Mouse (Mus musculus): ENCODE measurements around the gene Usp6nl. TPM values are rescaled to one million over a fixed set of nuclear protein-coding genes. Genes with fewer than 3 reads are reported as not detected.

Usp6nl gene
- polyA plus RNA-seq, 1 experiment = 1.9 TPM

DNA sequence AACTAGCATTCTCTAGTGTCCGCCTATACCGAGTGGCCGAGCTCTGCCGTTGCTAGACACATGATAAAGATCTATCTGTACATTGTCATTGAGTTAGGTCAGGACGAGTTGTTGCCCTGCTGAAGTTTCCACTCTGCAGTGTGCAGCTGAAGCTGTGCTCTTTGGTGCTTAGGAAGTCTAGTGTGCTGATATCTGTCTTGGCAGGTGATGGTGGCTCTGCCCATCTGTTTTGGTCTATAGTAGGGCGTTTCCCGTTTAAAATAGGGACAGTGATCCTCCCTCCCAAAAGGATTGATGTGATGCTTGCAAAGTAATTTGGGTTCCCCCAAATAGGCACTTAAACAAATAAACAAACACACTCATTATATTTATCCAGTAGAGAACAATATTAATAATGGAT, 82.2 kb downstream of the Usp6nl start:
- Histone ChIP-seq H3K36me3 (replicated peaks; ENCODE audit: low read length) (peaks cover 14% of the 10 kb centered on the region), H3K27me3 (replicated peaks) (no peaks in the 10 kb centered on the region), H3K9me3 (no peaks in the 10 kb centered on the region), H3K4me1 (peaks cover 33% of the 10 kb centered on the region), H3K4me3 (replicated peaks) (no peak overlapping the region)
- TF ChIP-seq FLI1 (IDR thresholded peaks at IDR 0.05; ENCODE audit: low read length) = no peak
- no peak for TF ChIP-seq GATA1 (IDR thresholded peaks at IDR 0.05; ENCODE audit: borderline replicate concordance, low read length)

DNA sequence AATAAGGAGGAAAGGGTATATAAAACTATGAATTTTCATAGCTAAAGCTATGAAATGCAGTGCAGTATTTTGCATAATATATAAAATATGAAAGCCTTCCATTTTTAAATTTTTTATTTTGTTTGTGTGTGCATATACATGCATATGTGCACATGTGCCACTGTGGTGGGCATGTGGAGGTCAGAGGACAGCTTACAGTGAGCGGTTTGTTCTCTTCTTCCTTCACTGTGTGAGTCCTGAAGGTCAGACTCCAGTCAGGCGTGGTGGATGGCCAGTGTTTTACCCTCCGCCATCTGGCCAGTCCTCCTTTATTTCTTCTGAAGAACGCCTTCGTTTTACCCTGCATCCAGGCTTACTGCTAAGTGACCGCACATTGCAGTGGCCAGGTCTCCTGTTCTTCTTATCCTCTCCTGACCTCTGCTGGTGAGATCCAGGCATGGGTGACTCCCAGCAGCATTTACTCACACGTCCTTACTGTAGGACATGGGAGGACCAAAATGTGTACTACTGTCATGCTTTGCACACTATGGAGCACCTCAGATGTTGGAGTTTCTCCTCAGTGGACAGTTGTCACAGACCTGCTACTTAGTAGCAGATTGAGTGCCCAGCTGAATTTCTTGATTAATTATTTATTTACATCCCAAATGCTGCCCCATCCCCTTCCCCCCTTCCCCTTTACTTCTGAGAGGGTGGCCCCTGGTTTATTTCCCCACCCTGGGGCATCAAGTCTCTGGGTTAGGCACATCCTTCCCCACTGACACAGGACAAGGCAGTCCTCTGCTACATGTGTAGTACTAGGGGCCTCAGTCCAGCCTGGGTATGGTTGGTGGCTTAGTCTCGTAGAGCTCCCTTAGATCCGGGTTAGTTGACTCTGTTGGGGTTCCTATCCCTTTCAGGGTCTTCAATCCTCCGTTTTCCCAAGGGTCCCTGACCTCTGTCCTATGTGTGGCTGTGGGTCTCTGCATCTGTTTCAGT, 82.9 kb downstream of the Usp6nl start:
- TF ChIP-seq GATA1 (IDR thresholded peaks at IDR 0.05; ENCODE audit: borderline replicate concordance, low read length) = no peak
- TF ChIP-seq FLI1 (IDR thresholded peaks at IDR 0.05; ENCODE audit: low read length) = no peak

DNA sequence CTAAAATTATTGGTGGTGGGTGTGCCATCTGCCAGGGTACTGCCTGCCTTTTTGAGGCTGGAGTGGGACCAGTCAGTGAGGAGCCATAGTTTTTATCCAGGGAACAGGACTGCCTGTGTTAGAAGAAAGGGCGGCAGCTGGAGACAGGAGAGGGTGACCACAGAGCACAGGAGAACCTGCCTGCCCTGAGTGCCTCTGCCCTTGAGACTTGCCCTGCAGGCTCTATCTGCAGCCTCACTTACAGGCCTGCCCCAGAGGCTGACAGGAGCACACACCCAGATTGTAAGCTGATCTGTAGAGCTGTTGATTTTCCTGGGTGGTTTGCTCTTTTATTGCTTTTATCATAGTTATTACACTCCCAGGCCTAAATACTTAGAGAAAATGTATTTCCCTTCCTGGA, 85.2 kb downstream of the Usp6nl start:
- Histone ChIP-seq H3K27me3 (replicated peaks) (no peaks in the 10 kb centered on the region), H3K9me3 (no peaks in the 10 kb centered on the region), H3K36me3 (replicated peaks; ENCODE audit: low read length) (peaks cover 35% of the 10 kb centered on the region), H3K4me1 (peaks cover 23% of the 10 kb centered on the region), H3K4me3 (replicated peaks) (no peak overlapping the region)
- TF ChIP-seq FLI1 (IDR thresholded peaks at IDR 0.05; ENCODE audit: low read length) (no peak), GATA1 (IDR thresholded peaks at IDR 0.05; ENCODE audit: borderline replicate concordance, low read length) (no peak)

More for the DNA sequence above, 82.9 kb downstream of the Usp6nl start:
- Histone ChIP-seq H3K9me3 (no peaks in the 10 kb centered on the region), H3K27me3 (replicated peaks) (no peaks in the 10 kb centered on the region), H3K4me1 (peaks cover 33% of the 10 kb centered on the region), H3K36me3 (replicated peaks; ENCODE audit: low read length) (peaks cover 20% of the 10 kb centered on the region), H3K4me3 (replicated peaks) (no peak overlapping the region)

DNA sequence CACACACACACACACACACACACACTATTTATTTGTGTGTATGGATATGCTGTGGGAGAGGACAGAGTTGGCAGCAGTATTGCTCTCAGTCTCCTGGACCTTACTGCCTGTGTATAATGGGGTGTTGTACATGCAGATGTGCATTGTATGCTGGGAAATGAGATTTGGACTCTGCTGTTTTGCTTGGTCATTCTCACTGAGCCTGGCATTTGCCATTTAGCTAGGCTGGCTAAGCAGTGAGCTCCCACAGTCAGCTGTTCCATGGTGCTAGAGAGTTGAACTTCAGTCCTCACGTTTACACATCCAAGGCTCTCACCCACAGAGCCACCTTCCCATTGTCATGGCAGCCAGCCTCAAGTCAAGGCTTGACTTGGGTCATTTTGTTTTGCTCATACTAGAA, 90.2 kb downstream of the Usp6nl start:
- TF ChIP-seq FLI1 (IDR thresholded peaks at IDR 0.05; ENCODE audit: low read length) (no peak), GATA1 (IDR thresholded peaks at IDR 0.05; ENCODE audit: borderline replicate concordance, low read length) (no peak)
- no peaks in the 10 kb centered on the region for H3K27me3 ChIP-seq (replicated peaks)
- H3K36me3 ChIP-seq (replicated peaks; ENCODE audit: low read length) = peaks cover 61% of the 10 kb centered on the region
- no peaks in the 10 kb centered on the region for H3K9me3 ChIP-seq
- H3K4me3 ChIP-seq (replicated peaks) = peak overlapping the region; percentile 59
- H3K4me1 ChIP-seq = peaks cover 30% of the 10 kb centered on the region

DNA sequence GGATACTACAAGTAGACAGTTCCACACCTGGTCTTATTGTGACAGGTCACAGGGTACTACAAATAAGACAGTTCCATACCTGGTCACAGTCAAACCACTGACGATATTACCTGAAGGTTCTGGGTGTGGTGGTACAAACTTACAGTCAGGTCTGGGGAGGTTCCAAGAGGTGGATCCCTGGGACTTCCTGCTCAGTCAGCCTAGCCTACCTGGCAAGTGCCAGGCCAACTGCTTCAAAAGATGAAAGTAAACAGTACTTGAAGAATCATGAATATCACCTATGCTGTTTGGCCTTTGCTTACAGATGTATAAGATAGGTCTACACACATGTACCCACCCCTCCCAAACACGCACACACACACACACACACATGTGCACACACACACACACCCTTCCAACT, 91.3 kb downstream of the Usp6nl start:
- H3K4me3 ChIP-seq (replicated peaks) = no peak overlapping the region
- no peaks in the 10 kb centered on the region for H3K27me3 ChIP-seq (replicated peaks)
- H3K36me3 ChIP-seq (replicated peaks; ENCODE audit: low read length) = peaks cover 64% of the 10 kb centered on the region
- H3K4me1 ChIP-seq = peaks cover 33% of the 10 kb centered on the region
- no peaks in the 10 kb centered on the region for H3K9me3 ChIP-seq
- TF ChIP-seq FLI1 (IDR thresholded peaks at IDR 0.05; ENCODE audit: low read length) (no peak), GATA1 (IDR thresholded peaks at IDR 0.05; ENCODE audit: borderline replicate concordance, low read length) (no peak)

DNA sequence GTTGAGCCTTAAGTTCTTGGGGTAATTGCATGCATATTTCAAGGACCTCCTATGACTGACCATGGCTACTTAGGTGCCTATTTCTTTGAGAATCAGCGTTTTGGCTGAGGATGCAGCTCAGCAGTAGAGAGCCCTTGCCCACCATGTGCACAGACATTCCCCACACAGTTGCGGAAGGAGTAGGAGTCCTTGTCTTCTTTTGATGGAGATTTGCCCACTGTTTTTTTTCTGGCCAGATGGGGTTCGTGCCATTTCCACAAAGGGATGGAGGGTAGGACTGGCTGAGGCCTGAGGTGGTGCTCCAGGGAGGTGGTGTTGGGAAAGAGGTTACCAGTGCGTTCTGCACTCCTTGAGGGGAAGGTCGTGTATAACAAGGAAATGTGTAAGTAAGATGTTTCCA, 91.9 kb downstream of the Usp6nl start:
- Histone ChIP-seq H3K36me3 (replicated peaks; ENCODE audit: low read length) (peaks cover 59% of the 10 kb centered on the region), H3K9me3 (no peaks in the 10 kb centered on the region), H3K4me1 (peaks cover 34% of the 10 kb centered on the region), H3K4me3 (replicated peaks) (no peak overlapping the region), H3K27me3 (replicated peaks) (no peaks in the 10 kb centered on the region)
- TF ChIP-seq FLI1 (IDR thresholded peaks at IDR 0.05; ENCODE audit: low read length) (no peak), GATA1 (IDR thresholded peaks at IDR 0.05; ENCODE audit: borderline replicate concordance, low read length) (no peak)

DNA sequence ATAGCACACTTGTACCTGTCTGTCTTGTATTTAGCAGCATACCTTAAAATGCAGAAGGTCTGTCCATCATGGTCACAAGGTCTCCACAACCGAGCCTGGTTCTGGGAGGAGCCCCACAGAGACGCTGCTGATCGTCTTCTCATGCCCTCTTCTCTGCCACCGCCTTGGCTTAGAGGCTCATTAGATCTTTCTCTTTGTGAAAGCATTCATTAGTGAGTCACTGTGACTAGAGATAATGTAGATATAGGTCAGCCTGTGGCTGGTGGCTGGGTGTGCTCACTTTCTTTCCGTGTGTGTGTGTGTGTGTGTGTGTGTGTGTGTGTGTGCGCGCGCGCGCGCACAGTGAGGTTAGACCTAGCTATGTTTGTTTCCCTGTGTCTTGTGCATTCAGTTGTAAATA, 94.7 kb downstream of the Usp6nl start:
- TF ChIP-seq FLI1 (IDR thresholded peaks at IDR 0.05; ENCODE audit: low read length) (no peak), GATA1 (IDR thresholded peaks at IDR 0.05; ENCODE audit: borderline replicate concordance, low read length) (no peak)
- H3K4me1 ChIP-seq = peaks cover 36% of the 10 kb centered on the region
- no peaks in the 10 kb centered on the region for H3K9me3 ChIP-seq
- H3K27me3 ChIP-seq (replicated peaks) = no peaks in the 10 kb centered on the region
- peaks cover 49% of the 10 kb centered on the region for H3K36me3 ChIP-seq (replicated peaks; ENCODE audit: low read length)
- no peak overlapping the region for H3K4me3 ChIP-seq (replicated peaks)

DNA sequence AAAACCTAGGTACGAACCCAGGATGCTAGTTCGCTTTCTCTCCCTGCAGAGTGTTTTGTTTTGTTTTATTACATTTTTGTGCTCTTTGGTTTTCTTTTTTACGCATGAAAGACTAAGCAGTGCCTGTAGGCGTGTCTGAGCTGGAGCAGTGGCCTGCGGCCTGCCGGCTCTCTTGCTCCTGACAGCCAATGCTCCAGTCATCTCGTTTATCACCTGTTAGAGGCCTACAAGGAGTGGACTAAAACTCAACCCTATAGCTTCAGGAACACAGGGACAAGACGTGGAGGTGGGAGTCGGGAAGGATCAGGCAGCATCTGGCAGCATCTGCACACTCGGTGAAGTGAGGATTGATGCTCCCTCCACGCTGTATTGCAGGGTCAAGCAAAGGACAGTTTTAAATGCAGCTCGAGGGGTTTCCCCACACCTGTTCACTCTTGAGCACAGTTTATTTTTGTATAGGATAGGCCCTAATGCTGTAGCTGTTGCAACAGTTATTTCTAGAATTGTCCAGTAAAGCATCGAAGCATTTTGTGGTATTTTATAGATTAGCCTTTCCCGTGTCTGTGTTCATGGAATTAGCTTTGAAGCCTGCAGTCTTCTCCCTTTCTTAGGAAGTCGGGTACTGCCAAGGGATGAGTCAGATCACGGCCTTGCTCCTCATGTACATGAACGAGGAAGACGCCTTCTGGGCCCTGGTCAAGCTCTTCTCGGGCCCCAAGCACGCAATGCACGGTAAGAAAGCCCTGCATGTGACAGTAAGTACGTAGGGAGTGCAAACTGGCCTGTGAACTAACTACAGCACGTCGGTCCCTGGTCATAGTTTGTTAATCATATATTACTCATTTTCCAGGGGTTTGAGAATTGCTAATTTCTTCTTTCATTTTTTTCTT, 101.4 kb downstream of the Usp6nl start:
- Histone ChIP-seq H3K36me3 (replicated peaks; ENCODE audit: low read length) (peaks cover 65% of the 10 kb centered on the region), H3K9me3 (no peaks in the 10 kb centered on the region), H3K4me1 (peaks cover 16% of the 10 kb centered on the region), H3K4me3 (replicated peaks) (no peak overlapping the region), H3K27me3 (replicated peaks) (no peaks in the 10 kb centered on the region)
- TF ChIP-seq FLI1 (IDR thresholded peaks at IDR 0.05; ENCODE audit: low read length) = no peak
- TF ChIP-seq GATA1 (IDR thresholded peaks at IDR 0.05; ENCODE audit: borderline replicate concordance, low read length) = no peak

DNA sequence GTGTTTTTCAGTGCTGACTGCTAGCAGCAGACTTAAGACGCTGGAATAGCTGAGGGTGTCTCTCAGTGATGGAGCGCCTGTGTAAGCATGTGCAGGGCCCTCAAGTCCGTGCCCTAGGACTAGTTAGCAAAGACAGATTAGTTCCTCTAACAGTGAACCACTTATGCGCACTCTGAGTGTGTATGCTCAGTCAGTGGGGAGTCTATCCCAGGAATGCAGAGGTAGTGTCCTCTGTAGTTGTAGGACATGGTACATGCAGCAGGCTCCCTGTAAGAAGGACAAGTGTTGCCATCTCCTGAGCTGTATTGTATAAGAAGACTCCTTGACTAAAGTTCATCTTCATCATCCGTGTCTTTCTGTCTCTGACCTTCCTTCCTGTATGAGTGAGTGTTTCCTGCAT, 102.4 kb downstream of the Usp6nl start:
- Histone ChIP-seq H3K36me3 (replicated peaks; ENCODE audit: low read length) (peaks cover 69% of the 10 kb centered on the region), H3K4me3 (replicated peaks) (no peak overlapping the region), H3K9me3 (no peaks in the 10 kb centered on the region), H3K4me1 (peaks cover 14% of the 10 kb centered on the region), H3K27me3 (replicated peaks) (no peaks in the 10 kb centered on the region)
- TF ChIP-seq FLI1 (IDR thresholded peaks at IDR 0.05; ENCODE audit: low read length) (no peak), GATA1 (IDR thresholded peaks at IDR 0.05; ENCODE audit: borderline replicate concordance, low read length) (no peak)
